Mouse (Mus musculus): ENCODE measurements around the gene Arhgef19. TPM values are rescaled to one million over a fixed set of nuclear protein-coding genes. Genes with fewer than 3 reads are reported as not detected.

The Arhgef19 gene
- total RNA-seq (2023): not detected

GRCm38 (mm10) chr4:141239388-141240125 lies at the start of gene Arhgef19:
TSS of gene Arhgef19 (plus strand) at chr4:141239499.

GRCm38 (mm10) chr4:141213770-141214336 lies 25.4 kb upstream of the Arhgef19 start, which contains the start of gene Rsg1:
TSS of gene Rsg1 (plus strand) at chr4:141213956.

GRCm38 (mm10) chr4:141301116-141301553 lies 61.8 kb downstream of the Arhgef19 start, which contains the start of gene Epha2:
TSS of gene Epha2 (plus strand) at chr4:141301240.

Other genes starting within 250 kb of the Arhgef19 start
- gene Mfap2, start 229.1 kb upstream of the Arhgef19 start, total RNA-seq (2023): not detected
- 1 to 10 TPM; 6.6 to 8.0 TPM for gene Crocc, start 178.9 kb upstream of the Arhgef19 start, total RNA-seq (2023)
- 10 to 100 TPM; 83.8 to 90.1 TPM for gene Necap2, start 161.1 kb upstream of the Arhgef19 start, total RNA-seq (2023)
- not detected for gene Spata21, start 151.2 kb upstream of the Arhgef19 start, total RNA-seq (2023)
- 10 to 100 TPM; 71.7 to 80.8 TPM for gene Szrd1, start 99.7 kb upstream of the Arhgef19 start, total RNA-seq (2023)
- gene Fbxo42, start 91.6 kb upstream of the Arhgef19 start, total RNA-seq (2023): 10 to 100 TPM; 19.1 to 25.2 TPM
- gene Rsg1, start 25.5 kb upstream of the Arhgef19 start, total RNA-seq (2023): 1 to 10 TPM; 1.4 to 3.7 TPM
- 1 to 10 TPM in 1 of 2 experiments, under 1 TPM in 1; 0.99 to 1.4 TPM for gene Epha2, start 61.7 kb downstream of the Arhgef19 start, total RNA-seq (2023)
- not detected for gene Fam131c, start 128.7 kb downstream of the Arhgef19 start, total RNA-seq (2023)
- not detected for gene Clcnka, start 159.2 kb downstream of the Arhgef19 start, total RNA-seq (2023)
- gene Clcnkb, start 176.5 kb downstream of the Arhgef19 start, total RNA-seq (2023): not detected
- under 1 TPM in 1 of 2 experiments, not detected in 1; 0.46 TPM for gene Hspb7, start 181.3 kb downstream of the Arhgef19 start, total RNA-seq (2023)
- gene Srarp, start 196.6 kb downstream of the Arhgef19 start, total RNA-seq (2023): not detected
- gene Zbtb17, start 205.2 kb downstream of the Arhgef19 start, total RNA-seq (2023): 10 to 100 TPM; 18.5 to 24.3 TPM